Comparison of ENCODE assay signal across 8 mouse cellular contexts in genomic region chr10:116019086-116019860, GRCm38 (mm10). TPM values are rescaled to one million over a fixed set of nuclear protein-coding genes. Genes with fewer than 3 reads are reported as not detected.
DNase-seq lines count a peak whose midpoint lies in the region; ATAC-seq and TF ChIP-seq lines count a peak whose summit lies in the region.

No protein-coding gene starts in this region.

- H3K4me3 ChIP-seq in forebrain, postnatal 0 days (ENCODE audit: low read depth, low read length) = peak overlapping the region; percentile 63
- H3K4me3 ChIP-seq in layer of hippocampus, adult 2 months = peak overlapping the region; percentile 75
- peak overlapping the region; percentile 60 for H3K4me3 ChIP-seq in midbrain, embryonic 12.5 days

- peak; percentile 16 for ATAC-seq in forebrain, postnatal 0 days
- ATAC-seq in midbrain, embryonic 12.5 days (ENCODE audit: low FRiP score, low read depth) = no peak

- no peak for TF ChIP-seq CTCF in forebrain, postnatal 0 days (IDR thresholded peaks at IDR 0.05; ENCODE audit: low read depth)
- TF ChIP-seq CTCF in layer of hippocampus, adult 2 months (conservative IDR thresholded peaks at IDR 0.05) = peak; percentile 26; the same call in 1 of the 2 replicates

- no peaks in the 10 kb centered on the region for H3K36me3 ChIP-seq in forebrain, postnatal 0 days (ENCODE audit: insufficient read depth)
- no peaks in the 10 kb centered on the region for H3K36me3 ChIP-seq in midbrain, embryonic 12.5 days

- peak overlapping the region; percentile 75 for H3K4me2 ChIP-seq in forebrain, postnatal 0 days (ENCODE audit: low read depth)
- peak overlapping the region; percentile 91 for H3K4me2 ChIP-seq in midbrain, embryonic 12.5 days (replicated peaks)

- H3K9ac ChIP-seq in forebrain, postnatal 0 days = peak overlapping the region; percentile 72
- H3K9ac ChIP-seq in midbrain, embryonic 12.5 days (replicated peaks) = peak overlapping the region; percentile 65

- peak overlapping the region; percentile 87 for H3K27ac ChIP-seq in forebrain, postnatal 0 days (ENCODE audit: low read depth, low read length)
- H3K27ac ChIP-seq in layer of hippocampus, adult 2 months = peak overlapping the region; percentile 88
- no peak overlapping the region for H3K27ac ChIP-seq in midbrain, embryonic 12.5 days (replicated peaks)

- peak; percentile 3 for DNase-seq in ovary, postnatal 14 days (ENCODE audit: low spot score)
- no peak for DNase-seq in ovary, postnatal 10 days (ENCODE audit: low spot score)
- peak; percentile 75 to 76 for DNase-seq in cerebellum, adult 18-20 months
- DNase-seq in forebrain, postnatal 0 days = peak; percentile 64
- peak; percentile 34 to 41 for DNase-seq in layer of hippocampus, adult 2 months (ENCODE audit: low spot score in 2 of 2)
- DNase-seq in thymus, postnatal 10 days (ENCODE audit: low spot score in 2 of 2) = no peak
- no peak for DNase-seq in thymus, postnatal 14 days

- H3K27me3 ChIP-seq in forebrain, postnatal 0 days (ENCODE audit: insufficient read depth, low read length) = no peaks in the 10 kb centered on the region
- peaks cover 5% of the 10 kb centered on the region for H3K27me3 ChIP-seq in midbrain, embryonic 12.5 days

- no peaks in the 10 kb centered on the region for H3K9me3 ChIP-seq in forebrain, postnatal 0 days (ENCODE audit: low read length)
- H3K9me3 ChIP-seq in midbrain, embryonic 12.5 days = no peaks in the 10 kb centered on the region

- H3K4me1 ChIP-seq in forebrain, postnatal 0 days (ENCODE audit: insufficient read depth) = no peaks in the 10 kb centered on the region
- peaks cover 17% of the 10 kb centered on the region for H3K4me1 ChIP-seq in midbrain, embryonic 12.5 days

- WGBS in forebrain, postnatal 0 days = 2% methylated on average over 20 of the region's 20 CpGs
- 8% methylated on average over 20 of the region's 20 CpGs for WGBS in midbrain, embryonic 12.5 days

RNA-seq across cellular contexts. Expression of gene Ptprr, which starts 1.3 kb away (rescaled TPM):
- total RNA-seq in forebrain, postnatal 0 days (2014; rRNA removed) = 19.3 and 19.6 TPM in 2 replicates
- 17.2 and 21.3 TPM in 2 replicates for polyA plus RNA-seq in forebrain, postnatal 0 days (2015; fragmentation: Nextera tagmentation; extraction: Ambion mirVana)
- total RNA-seq in layer of hippocampus, adult 2 months (2021) = 10 to 100 TPM; 17.0 TPM
- 5.5 and 5.8 TPM in 2 replicates for polyA plus RNA-seq in midbrain, embryonic 12.5 days (2016; fragmentation: Nextera tagmentation; extraction: Ambion mirVana)

Comparison
In these comparisons a context has a peak if more than half of its experiments do, and no peak if none do; other contexts are left out.
1. DNase-seq: peak in ovary, postnatal 14 days (single experiment), cerebellum, adult 18-20 months (2 of 2), forebrain, postnatal 0 days (single experiment) and layer of hippocampus, adult 2 months (2 of 2); none in ovary, postnatal 10 days (single experiment), thymus, postnatal 10 days (0 of 2) and thymus, postnatal 14 days (single experiment).
2. Peak in every context shown above with its lines, with median percentiles within 50 percentile points of each other: H3K4me3 ChIP-seq.